Mouse (Mus musculus): ENCODE measurements around the gene Tor3a. TPM values are rescaled to one million over a fixed set of nuclear protein-coding genes. Genes with fewer than 3 reads are reported as not detected.

The Tor3a gene
- polyA plus RNA-seq, 1 experiment from 2014 or later: 8.0 TPM

- H3K27me3 ChIP-seq: no peaks in the 10 kb centered on the region
- H3K9ac ChIP-seq: no peak overlapping the region
- ATAC-seq (ENCODE audit: insufficient number of reproducible peaks, insufficient read depth, low FRiP score, low TSS enrichment, low read depth): no peak
- 79% methylated on average over 4 of the region's 4 CpGs for WGBS
- H3K4me2 ChIP-seq: no peak overlapping the region
- H3K27ac ChIP-seq: no peak overlapping the region
- H3K4me3 ChIP-seq: no peak overlapping the region
- H3K9me3 ChIP-seq: no peaks in the 10 kb centered on the region
- peaks cover 38% of the 10 kb centered on the region for H3K36me3 ChIP-seq
- no peaks in the 10 kb centered on the region for H3K4me1 ChIP-seq
Observed at GRCm38 (mm10) chr1:156626729-156627128, 47.4 kb downstream of the Tor3a start.

GRCm38 (mm10) chr1:156624231-156624630 is 49.9 kb downstream of the Tor3a start:
- no peak overlapping the region for H3K9ac ChIP-seq
- H3K36me3 ChIP-seq: peaks cover 16% of the 10 kb centered on the region
- no peaks in the 10 kb centered on the region for H3K9me3 ChIP-seq
- H3K4me1 ChIP-seq: peaks cover 10% of the 10 kb centered on the region
- 79% methylated on average over 1 of the region's 1 CpGs for WGBS
- no peak for ATAC-seq (ENCODE audit: insufficient number of reproducible peaks, insufficient read depth, low FRiP score, low TSS enrichment, low read depth)
- H3K27ac ChIP-seq: no peak overlapping the region
- H3K4me3 ChIP-seq: no peak overlapping the region
- no peaks in the 10 kb centered on the region for H3K27me3 ChIP-seq
- no peak overlapping the region for H3K4me2 ChIP-seq

- no peak overlapping the region for H3K9ac ChIP-seq
- peaks cover 15% of the 10 kb centered on the region for H3K36me3 ChIP-seq
- no peak for ATAC-seq (ENCODE audit: insufficient number of reproducible peaks, insufficient read depth, low FRiP score, low TSS enrichment, low read depth)
- peaks cover 23% of the 10 kb centered on the region for H3K4me1 ChIP-seq
- no peak overlapping the region for H3K4me2 ChIP-seq
- H3K27me3 ChIP-seq: no peaks in the 10 kb centered on the region
- no peak overlapping the region for H3K27ac ChIP-seq
- 61% methylated on average over 3 of the region's 3 CpGs for WGBS
- H3K4me3 ChIP-seq: no peak overlapping the region
- H3K9me3 ChIP-seq: no peaks in the 10 kb centered on the region
Observed at GRCm38 (mm10) chr1:156620951-156621350, 53.2 kb downstream of the Tor3a start.

GRCm38 (mm10) chr1:156620292-156620909 is 53.8 kb downstream of the Tor3a start:
- ATAC-seq (ENCODE audit: insufficient number of reproducible peaks, insufficient read depth, low FRiP score, low TSS enrichment, low read depth): no peak
- no peak overlapping the region for H3K9ac ChIP-seq
- H3K27me3 ChIP-seq: no peaks in the 10 kb centered on the region
- H3K36me3 ChIP-seq: peaks cover 9% of the 10 kb centered on the region
- peaks cover 29% of the 10 kb centered on the region for H3K4me1 ChIP-seq
- no peaks in the 10 kb centered on the region for H3K9me3 ChIP-seq
- WGBS: 77% methylated on average over 4 of the region's 4 CpGs
- no peak overlapping the region for H3K27ac ChIP-seq
- H3K4me3 ChIP-seq: no peak overlapping the region
- no peak overlapping the region for H3K4me2 ChIP-seq

- Histone ChIP-seq H3K9me3 (no peaks in the 10 kb centered on the region), H3K27ac (no peak overlapping the region), H3K9ac (no peak overlapping the region)
Observed at GRCm38 (mm10) chr1:156617811-156618210, 56.3 kb downstream of the Tor3a start.

GRCm38 (mm10) chr1:156616989-156617598 is 57.1 kb downstream of the Tor3a start:
- ATAC-seq (ENCODE audit: insufficient number of reproducible peaks, insufficient read depth, low FRiP score, low TSS enrichment, low read depth): no peak
- Histone ChIP-seq H3K27ac (peak overlapping the region; percentile 19; the same call in 1 of the 2 replicates), H3K4me2 (peak overlapping the region; percentile 2; the same call in 1 of the 2 replicates)

More at GRCm38 (mm10) chr1:156617811-156618210, 56.3 kb downstream of the Tor3a start:
- Histone ChIP-seq H3K4me2 (peak overlapping the region; percentile 2; the same call in 1 of the 2 replicates), H3K4me1 (peaks cover 41% of the 10 kb centered on the region), H3K27me3 (no peaks in the 10 kb centered on the region), H3K36me3 (peaks cover 4% of the 10 kb centered on the region; the same call in 1 of the 2 replicates), H3K4me3 (no peak overlapping the region)
- ATAC-seq (ENCODE audit: insufficient number of reproducible peaks, insufficient read depth, low FRiP score, low TSS enrichment, low read depth): no peak
- 51% methylated on average over 4 of the region's 4 CpGs for WGBS

GRCm38 (mm10) chr1:156615381-156616133 is 58.6 kb downstream of the Tor3a start:
- no peaks in the 10 kb centered on the region for H3K27me3 ChIP-seq
- H3K4me2 ChIP-seq: peak overlapping the region; percentile 37
- H3K9me3 ChIP-seq: no peaks in the 10 kb centered on the region
- no peak for ATAC-seq (ENCODE audit: insufficient number of reproducible peaks, insufficient read depth, low FRiP score, low TSS enrichment, low read depth)
- peak overlapping the region; percentile 1; the same call in 1 of the 2 replicates for H3K9ac ChIP-seq
- 24% methylated on average over 13 of the region's 13 CpGs for WGBS
- H3K36me3 ChIP-seq: no peaks in the 10 kb centered on the region
- peaks cover 37% of the 10 kb centered on the region for H3K4me1 ChIP-seq
- H3K4me3 ChIP-seq: peak overlapping the region; percentile 13; the same call in 1 of the 2 replicates
- peak overlapping the region; percentile 60 for H3K27ac ChIP-seq

More at GRCm38 (mm10) chr1:156616989-156617598, 57.1 kb downstream of the Tor3a start:
- Histone ChIP-seq H3K4me3 (no peak overlapping the region), H3K36me3 (no peaks in the 10 kb centered on the region), H3K4me1 (peaks cover 41% of the 10 kb centered on the region), H3K27me3 (no peaks in the 10 kb centered on the region), H3K9ac (no peak overlapping the region), H3K9me3 (no peaks in the 10 kb centered on the region)
- WGBS: 28% methylated on average over 12 of the region's 12 CpGs

- Histone ChIP-seq H3K4me3 (no peak overlapping the region), H3K27me3 (no peaks in the 10 kb centered on the region), H3K27ac (no peak overlapping the region), H3K4me1 (peaks cover 31% of the 10 kb centered on the region), H3K4me2 (no peak overlapping the region), H3K9me3 (no peaks in the 10 kb centered on the region), H3K9ac (no peak overlapping the region), H3K36me3 (no peaks in the 10 kb centered on the region)
- WGBS: 82% methylated on average over 1 of the region's 1 CpGs
- no peak for ATAC-seq (ENCODE audit: insufficient number of reproducible peaks, insufficient read depth, low FRiP score, low TSS enrichment, low read depth)
Observed at GRCm38 (mm10) chr1:156614710-156615109, 59.4 kb downstream of the Tor3a start.

GRCm38 (mm10) chr1:156613855-156614530 is 60.2 kb downstream of the Tor3a start:
- H3K4me1 ChIP-seq: peaks cover 31% of the 10 kb centered on the region
- H3K27ac ChIP-seq: peak overlapping the region; percentile 70
- H3K9me3 ChIP-seq: no peaks in the 10 kb centered on the region
- peak overlapping the region; percentile 27 for H3K4me2 ChIP-seq
- H3K27me3 ChIP-seq: no peaks in the 10 kb centered on the region
- WGBS: 14% methylated on average over 9 of the region's 9 CpGs
- H3K36me3 ChIP-seq: no peaks in the 10 kb centered on the region
- H3K4me3 ChIP-seq: no peak overlapping the region
- no peak overlapping the region for H3K9ac ChIP-seq
- ATAC-seq (ENCODE audit: insufficient number of reproducible peaks, insufficient read depth, low FRiP score, low TSS enrichment, low read depth): no peak

- ATAC-seq (ENCODE audit: insufficient number of reproducible peaks, insufficient read depth, low FRiP score, low TSS enrichment, low read depth): no peak
- Histone ChIP-seq H3K27me3 (no peaks in the 10 kb centered on the region), H3K4me1 (peaks cover 11% of the 10 kb centered on the region), H3K4me2 (no peak overlapping the region), H3K27ac (no peak overlapping the region), H3K36me3 (no peaks in the 10 kb centered on the region), H3K9ac (no peak overlapping the region), H3K9me3 (no peaks in the 10 kb centered on the region), H3K4me3 (no peak overlapping the region)
- 84% methylated on average over 1 of the region's 1 CpGs for WGBS
Observed at GRCm38 (mm10) chr1:156610257-156610656, 63.9 kb downstream of the Tor3a start.

GRCm38 (mm10) chr1:156608496-156608895 is 65.7 kb downstream of the Tor3a start:
- Histone ChIP-seq H3K9me3 (no peaks in the 10 kb centered on the region), H3K36me3 (no peaks in the 10 kb centered on the region), H3K4me2 (no peak overlapping the region), H3K27me3 (no peaks in the 10 kb centered on the region), H3K27ac (no peak overlapping the region), H3K4me1 (no peaks in the 10 kb centered on the region; the same call in 1 of the 2 replicates), H3K9ac (no peak overlapping the region), H3K4me3 (no peak overlapping the region)
- no peak for ATAC-seq (ENCODE audit: insufficient number of reproducible peaks, insufficient read depth, low FRiP score, low TSS enrichment, low read depth)
- WGBS: 95% methylated on average over 2 of the region's 2 CpGs

All from embryonic facial prominence, embryonic 13.5 days (tissue).